Comparison of ENCODE assay signal across 25 mouse cellular contexts in the genomic region with DNA sequence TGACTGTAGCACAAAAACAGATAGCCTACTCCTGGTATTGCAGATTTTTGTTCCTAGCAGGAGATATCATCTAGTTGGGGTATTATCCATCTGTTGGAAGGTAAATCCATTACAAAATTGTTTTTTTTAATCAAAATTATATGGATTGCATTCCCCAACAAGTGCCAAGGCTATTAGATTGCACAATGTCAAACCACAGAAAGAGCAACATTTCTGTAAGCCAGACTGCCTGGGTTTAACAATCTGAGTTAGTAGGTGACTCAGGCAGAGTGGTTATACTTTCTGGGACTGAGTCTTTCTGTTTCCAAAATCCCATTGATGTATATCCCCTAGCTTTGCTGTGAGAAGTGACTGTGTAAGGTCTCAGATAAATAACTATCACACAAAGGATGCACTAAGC.
"Had no signal": no experiment of that assay in that cellular context is flagged by ENCODE, and none has a peak within 500 bp of the region (broad histone marks: within the 10 kb centered on the region; RNA-seq: fewer than 3 reads in every experiment).

No protein-coding gene starts in this region.

- H3K4me1 ChIP-seq: kidney, embryonic 15.5 days; liver, embryonic 12.5 days; liver, embryonic 15.5 days; megakaryocyte, embryonic 14.5 days; neural tube, embryonic 15.5 days had no signal

- H3K9me3 ChIP-seq: kidney, embryonic 15.5 days; limb, embryonic 12.5 days; limb, embryonic 15.5 days; liver, embryonic 12.5 days; liver, embryonic 15.5 days; neural tube, embryonic 12.5 days; neural tube, embryonic 15.5 days had no signal

- H3K36me3 ChIP-seq: kidney, embryonic 15.5 days; limb, embryonic 12.5 days; limb, embryonic 15.5 days; liver, embryonic 12.5 days; liver, embryonic 15.5 days; neural tube, embryonic 12.5 days; neural tube, embryonic 15.5 days had no signal

- H3K4me2 ChIP-seq: kidney, embryonic 15.5 days; limb, embryonic 12.5 days; limb, embryonic 15.5 days; liver, embryonic 12.5 days; liver, embryonic 15.5 days; lung, embryonic 14.5 days; midbrain, embryonic 11.5 days; neural tube, embryonic 12.5 days; neural tube, embryonic 15.5 days had no signal

- H3K4me3 ChIP-seq: kidney, embryonic 15.5 days; left cerebral cortex, adult 2 months; limb, embryonic 12.5 days; limb, embryonic 15.5 days; liver, embryonic 12.5 days; liver, embryonic 15.5 days; megakaryocyte, embryonic 14.5 days; neural tube, embryonic 12.5 days; neural tube, embryonic 15.5 days had no signal

- H3K27ac ChIP-seq: kidney, embryonic 15.5 days; left cerebral cortex, adult 2 months; limb, embryonic 12.5 days; limb, embryonic 15.5 days; liver, embryonic 12.5 days; liver, embryonic 15.5 days; neural tube, embryonic 12.5 days; neural tube, embryonic 15.5 days had no signal

- ATAC-seq: liver, embryonic 12.5 days had no signal

- H3K9ac ChIP-seq: kidney, embryonic 15.5 days; limb, embryonic 12.5 days; limb, embryonic 15.5 days; liver, embryonic 12.5 days; liver, embryonic 15.5 days; lung, embryonic 14.5 days; neural tube, embryonic 12.5 days; neural tube, embryonic 15.5 days had no signal

- H3K27me3 ChIP-seq: kidney, embryonic 15.5 days; limb, embryonic 12.5 days; limb, embryonic 15.5 days; liver, embryonic 12.5 days; liver, embryonic 15.5 days; megakaryocyte, embryonic 14.5 days; neural tube, embryonic 12.5 days; neural tube, embryonic 15.5 days had no signal

- DNase-seq: kidney, adult 11 months; kidney, adult 8-10 months; kidney, postnatal 10 days; kidney, postnatal 36 days; layer of hippocampus, postnatal 36 days; left cerebral cortex, postnatal 4 days; lung, postnatal 10 days; lung, postnatal 36 days; midbrain, embryonic 14.5 days; retina, postnatal 1 day; right cerebral cortex, postnatal 25 days; thymus, adult 2 months; thymus, postnatal 14 days; thymus, postnatal 4 days had no signal
